Mouse (Mus musculus): ENCODE results near the gene Snd1. TPM values are rescaled to one million over a fixed set of nuclear protein-coding genes. Genes with fewer than 3 reads are reported as not detected.
A peak's percentile ranks its signal among the peaks of the same experiment; 100 is the strongest.

Snd1 gene
- polyA plus RNA-seq, 2 experiments, result 31.5 to 43.2 TPM

GRCm38 (mm10) chr6:28471284-28472035 lies 3.5 kb upstream of the Snd1 start:
- WGBS (ENCODE audit: insufficient replicate concordance), result 70% methylated on average over 9 of the region's 9 CpGs
- no peaks in the 10 kb centered on the region for H3K9me3 ChIP-seq (ENCODE audit: control insufficient read depth, low read length)
- H3K36me3 ChIP-seq (replicated peaks; ENCODE audit: control insufficient read depth, insufficient read depth, low read depth), result no peaks in the 10 kb centered on the region

GRCm38 (mm10) chr6:28474211-28474610 lies 728 bp upstream of the Snd1 start:
- peaks cover 2 to 6% of the 10 kb centered on the region in 2 experiments; a peak in 2 of 4 replicates for H3K4me1 ChIP-seq (replicated peaks; ENCODE audit: control insufficient read depth in 2 of 2, insufficient read depth in 2 of 2, low read length in 1 of 2)
- no peak overlapping the region for H3K4me3 ChIP-seq (ENCODE audit: insufficient read depth in 1 of 2, low read depth in 2 of 2, low read length in 2 of 2)
- H3K9ac ChIP-seq (replicated peaks), result no peak overlapping the region
- DNase-seq (ENCODE audit: low read depth in 3 of 3, low spot score in 3 of 3), result no peak
- H3K27me3 ChIP-seq (ENCODE audit: control insufficient read depth, insufficient read depth, low read length), result no peaks in the 10 kb centered on the region
- no peaks in the 10 kb centered on the region for H3K9me3 ChIP-seq (ENCODE audit: control insufficient read depth, low read length)
- no peak for ATAC-seq (ENCODE audit: insufficient read depth)
- H3K27ac ChIP-seq, result no peak overlapping the region
- WGBS (ENCODE audit: insufficient replicate concordance), result 70% methylated on average over 4 of the region's 4 CpGs
- no peaks in the 10 kb centered on the region for H3K36me3 ChIP-seq (replicated peaks; ENCODE audit: control insufficient read depth, insufficient read depth, low read depth)
- TF ChIP-seq EP300 (IDR thresholded peaks at IDR 0.05; ENCODE audit: low read depth) (no peak), CTCF (IDR thresholded peaks at IDR 0.05; ENCODE audit: low read depth) (no peak)
- H3K4me2 ChIP-seq (ENCODE audit: low read depth), result no peak overlapping the region

More at GRCm38 (mm10) chr6:28471284-28472035, 3.5 kb upstream of the Snd1 start:
- Histone ChIP-seq H3K27me3 (ENCODE audit: control insufficient read depth, insufficient read depth, low read length) (no peaks in the 10 kb centered on the region), H3K4me3 (ENCODE audit: insufficient read depth in 1 of 2, low read depth in 2 of 2, low read length in 2 of 2) (no peak overlapping the region), H3K4me2 (ENCODE audit: low read depth) (no peak overlapping the region), H3K9ac (replicated peaks) (no peak overlapping the region), H3K4me1 (replicated peaks; ENCODE audit: control insufficient read depth in 2 of 2, insufficient read depth in 2 of 2, low read length in 1 of 2) (no peaks in the 10 kb centered on the region), H3K27ac (no peak overlapping the region)
- no peak for DNase-seq (ENCODE audit: low read depth in 3 of 3, low spot score in 3 of 3)
- no peak for ATAC-seq (ENCODE audit: insufficient read depth)
- TF ChIP-seq EP300 (IDR thresholded peaks at IDR 0.05; ENCODE audit: low read depth), result no peak
- no peak for TF ChIP-seq CTCF (IDR thresholded peaks at IDR 0.05; ENCODE audit: low read depth)

- Histone ChIP-seq H3K4me1 (replicated peaks; ENCODE audit: control insufficient read depth in 2 of 2, insufficient read depth in 2 of 2, low read length in 1 of 2) (peaks cover 20 to 23% of the 10 kb centered on the region in 2 experiments), H3K9me3 (ENCODE audit: control insufficient read depth, low read length) (no peaks in the 10 kb centered on the region), H3K4me2 (ENCODE audit: low read depth) (peak overlapping the region; percentile 84), H3K27ac (peak overlapping the region; percentile 62), H3K4me3 (ENCODE audit: insufficient read depth in 1 of 2, low read depth in 2 of 2, low read length in 2 of 2) (peak overlapping the region; percentile 77 to 89), H3K9ac (replicated peaks) (peak overlapping the region; percentile 83), H3K27me3 (ENCODE audit: control insufficient read depth, insufficient read depth, low read length) (no peaks in the 10 kb centered on the region), H3K36me3 (replicated peaks; ENCODE audit: control insufficient read depth, insufficient read depth, low read depth) (no peaks in the 10 kb centered on the region; the same call in 1 of the 2 replicates)
- TF ChIP-seq CTCF (IDR thresholded peaks at IDR 0.05; ENCODE audit: low read depth) (peak; percentile 34), EP300 (IDR thresholded peaks at IDR 0.05; ENCODE audit: low read depth) (no peak)
- ATAC-seq (ENCODE audit: insufficient read depth) (peak; percentile 98), DNase-seq (ENCODE audit: low read depth in 3 of 3, low spot score in 3 of 3) (peak; percentile 100)
- under 1% methylated on average over 68 of the region's 68 CpGs for WGBS (ENCODE audit: insufficient replicate concordance)
These were observed 5.2 kb downstream of the Snd1 start for GRCm38 (mm10) chr6:28479865-28480751.

- Histone ChIP-seq H3K27me3 (ENCODE audit: control insufficient read depth, insufficient read depth, low read length) (no peaks in the 10 kb centered on the region), H3K27ac (peak overlapping the region; percentile 62), H3K36me3 (replicated peaks; ENCODE audit: control insufficient read depth, insufficient read depth, low read depth) (no peaks in the 10 kb centered on the region; the same call in 1 of the 2 replicates), H3K9ac (replicated peaks) (peak overlapping the region; percentile 83), H3K4me2 (ENCODE audit: low read depth) (peak overlapping the region; percentile 84), H3K4me3 (ENCODE audit: insufficient read depth in 1 of 2, low read depth in 2 of 2, low read length in 2 of 2) (peak overlapping the region; percentile 77 to 89), H3K9me3 (ENCODE audit: control insufficient read depth, low read length) (no peaks in the 10 kb centered on the region), H3K4me1 (replicated peaks; ENCODE audit: control insufficient read depth in 2 of 2, insufficient read depth in 2 of 2, low read length in 1 of 2) (peaks cover 20 to 23% of the 10 kb centered on the region in 2 experiments)
- WGBS (ENCODE audit: insufficient replicate concordance), result 5% methylated on average over 21 of the region's 21 CpGs
- ATAC-seq (ENCODE audit: insufficient read depth) (no peak), DNase-seq (ENCODE audit: low read depth in 3 of 3, low spot score in 3 of 3) (no peak)
- no peak for TF ChIP-seq CTCF (IDR thresholded peaks at IDR 0.05; ENCODE audit: low read depth)
- TF ChIP-seq EP300 (IDR thresholded peaks at IDR 0.05; ENCODE audit: low read depth), result no peak
These were observed 6.0 kb downstream of the Snd1 start for GRCm38 (mm10) chr6:28480752-28481492.

All from liver, embryonic 14.5 days (tissue).